Mouse (Mus musculus) small intestine, adult 2 months (tissue): ENCODE results near the gene Gpatch2.

Experiments used
- CTCF ChIP-seq: fragments of 200-500 bp; IDR thresholded peaks from 2 replicates; pipeline ENCODE4 v1.5.1; 2012; ENCODE audit warnings: low read depth, mild to moderate bottlenecking, control low read depth, inconsistent platforms, low read length, moderate library complexity, mixed read lengths; ENCODE audit not compliant: insufficient replicate concordance, insufficient read length; ENCODE audit errors: extremely low read depth
- POLR2A ChIP-seq: fragments of 200-500 bp; IDR thresholded peaks from 2 replicates; pipeline ENCODE4 v1.6.1; 2012; ENCODE audit warnings: low read depth, mild to moderate bottlenecking, control low read depth, inconsistent platforms, low read length, moderate library complexity

DNA sequence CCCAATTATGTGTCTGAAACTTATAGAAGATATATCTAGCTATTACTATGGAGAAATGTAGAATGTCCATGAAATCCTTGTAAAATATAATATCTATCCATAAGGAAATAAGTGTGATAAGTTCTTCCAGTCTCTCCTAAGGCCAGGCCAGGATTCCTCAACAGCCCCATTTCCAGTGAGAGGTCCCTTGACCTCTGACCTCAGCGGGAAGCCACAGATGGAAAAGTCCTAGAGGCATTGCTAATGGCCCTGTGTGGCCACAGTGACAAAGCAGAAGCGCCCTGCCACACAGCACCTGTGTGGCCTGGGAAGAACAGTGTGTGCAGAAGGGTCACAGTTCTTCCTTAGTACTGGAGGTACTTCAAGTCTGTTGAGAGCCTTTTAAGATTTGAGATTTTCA is 127.2 kb downstream of the Gpatch2 start:
- TF ChIP-seq CTCF (no peak), POLR2A (no peak)
